Mouse (Mus musculus) left cerebral cortex, adult 11 months (tissue): ENCODE results near the gene Tmem184a.

Experiments used
- DNase-seq: peaks from one replicate; pipeline ENCODE4 v3.0.0; 2022; ENCODE audit warnings: low spot score

The Tmem184a gene

GRCm38 (mm10) chr5:139813126-139813490 is 6.6 kb downstream of the Tmem184a start:
- no peak for DNase-seq

DNA sequence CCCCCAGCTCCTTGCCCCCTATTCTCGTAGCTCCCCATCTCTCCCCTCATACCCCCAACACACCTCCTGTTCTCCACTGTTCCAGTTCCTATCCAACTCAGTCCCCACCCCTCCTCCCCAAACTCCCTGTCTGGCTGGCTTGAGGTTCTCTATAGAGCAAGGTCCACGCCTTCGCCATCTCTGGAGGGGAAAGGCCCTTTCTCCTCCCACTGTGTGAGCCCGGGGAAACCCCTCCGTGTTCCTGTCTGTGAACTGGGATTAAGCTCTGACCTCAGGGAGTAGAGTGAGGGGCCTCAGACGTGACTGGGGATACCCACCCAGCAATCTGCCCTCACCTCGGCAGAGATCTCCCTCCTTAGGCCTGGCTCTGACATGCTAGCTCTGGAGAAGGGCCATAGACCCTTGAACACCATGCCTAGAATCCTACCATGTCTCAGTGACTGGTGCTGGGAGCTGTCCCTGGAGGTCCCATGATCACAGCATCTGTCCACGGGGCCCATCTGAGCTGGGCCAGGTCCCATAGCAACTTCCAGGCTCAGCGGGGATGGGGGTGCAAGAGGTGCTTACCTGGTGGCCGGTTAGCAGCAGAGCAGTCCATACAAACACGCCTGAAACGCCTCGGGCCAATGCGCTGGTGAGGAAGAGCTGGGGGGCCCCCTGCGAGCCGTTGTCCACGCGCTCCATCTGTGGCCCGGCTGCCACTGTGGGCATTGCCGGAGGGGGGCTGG is 7.2 kb downstream of the Tmem184a start:
- DNase-seq: no peak

DNA sequence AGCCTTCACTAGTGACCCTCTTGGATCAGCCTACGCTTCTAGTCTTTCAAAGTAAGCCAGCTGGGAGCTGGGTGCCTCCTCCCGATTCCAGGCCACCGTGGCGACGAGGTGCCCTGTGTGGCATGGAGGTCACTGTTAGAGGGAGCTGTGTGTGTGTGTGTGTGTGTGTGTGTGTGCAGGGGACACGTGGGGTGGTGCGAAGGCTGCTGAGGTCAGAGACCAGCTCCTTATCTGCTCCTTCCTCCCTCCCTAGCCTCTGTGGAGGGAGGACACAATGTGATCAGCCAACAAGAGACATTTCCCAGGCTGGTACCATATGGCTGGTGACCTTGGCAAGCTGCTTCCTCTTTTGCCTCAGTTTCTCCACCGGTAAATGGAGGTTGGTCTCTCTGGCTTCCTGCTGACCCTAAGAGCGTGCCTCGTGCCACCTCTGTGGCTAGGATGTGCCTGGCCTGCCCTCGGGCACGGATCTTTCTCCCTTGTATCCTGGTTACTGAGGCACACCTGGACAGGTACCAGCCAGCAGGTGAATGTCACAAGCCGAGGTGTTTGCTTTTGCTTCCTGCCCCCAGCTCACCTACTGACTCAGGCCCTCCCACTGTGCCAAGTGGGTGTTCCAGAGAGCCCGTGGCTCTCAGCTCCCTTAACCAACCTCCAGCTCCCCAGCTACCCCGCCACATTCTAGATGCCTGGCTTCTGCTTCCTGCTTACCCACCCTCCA is 7.9 kb downstream of the Tmem184a start:
- DNase-seq: no peak

GRCm38 (mm10) chr5:139809397-139809796 is 10.3 kb downstream of the Tmem184a start:
- no peak for DNase-seq

- no peak for DNase-seq
These were observed 13.8 kb downstream of the Tmem184a start for GRCm38 (mm10) chr5:139805924-139806323.

- DNase-seq: no peak
These were observed 15.1 kb downstream of the Tmem184a start for GRCm38 (mm10) chr5:139804573-139805111.

DNA sequence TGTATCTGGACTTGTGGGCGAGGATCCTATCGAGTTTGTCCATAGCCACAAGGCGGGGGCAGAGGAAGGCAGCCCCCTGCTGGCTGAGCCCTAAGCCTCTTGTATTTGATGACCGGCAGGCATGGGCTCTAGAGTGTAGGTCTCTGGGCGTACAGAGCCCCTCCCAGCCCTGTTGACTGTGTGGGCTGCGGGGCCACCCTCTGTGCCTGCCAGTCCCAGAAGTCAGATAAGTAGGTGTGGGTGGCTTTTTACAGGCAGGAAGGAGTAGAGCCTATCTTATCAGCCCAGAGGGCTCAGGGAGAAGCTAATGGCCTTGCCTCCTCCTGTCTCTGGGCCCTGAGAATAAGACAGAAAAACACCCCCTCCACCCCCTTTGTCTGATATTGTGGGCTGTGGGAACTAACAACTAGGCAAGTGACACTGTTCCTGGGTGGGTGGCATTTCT is 15.6 kb downstream of the Tmem184a start:
- no peak for DNase-seq

- no peak for DNase-seq
These were observed 16.1 kb downstream of the Tmem184a start for GRCm38 (mm10) chr5:139803601-139804102.

GRCm38 (mm10) chr5:139803165-139803564 is 16.6 kb downstream of the Tmem184a start:
- no peak for DNase-seq

DNA sequence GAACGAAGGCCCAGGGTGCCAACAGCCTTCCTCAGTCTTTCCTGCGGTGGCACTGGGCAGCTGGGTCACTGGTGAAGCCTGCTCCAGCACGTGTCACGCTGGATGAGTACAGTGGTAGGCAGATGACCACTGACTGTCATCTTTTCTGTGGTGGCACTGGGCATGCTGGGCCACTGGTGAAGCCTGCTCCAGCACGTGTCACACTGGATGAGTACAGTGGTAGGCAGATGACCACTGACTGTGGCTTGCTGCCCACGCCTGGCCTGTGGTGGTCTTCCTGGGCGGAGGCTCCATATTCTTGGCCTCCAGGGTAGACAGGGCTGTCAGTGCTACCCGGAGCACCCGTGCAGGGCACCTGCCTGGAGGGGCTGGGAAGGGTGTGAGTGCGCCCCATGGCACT is 17.8 kb downstream of the Tmem184a start:
- no peak for DNase-seq

DNA sequence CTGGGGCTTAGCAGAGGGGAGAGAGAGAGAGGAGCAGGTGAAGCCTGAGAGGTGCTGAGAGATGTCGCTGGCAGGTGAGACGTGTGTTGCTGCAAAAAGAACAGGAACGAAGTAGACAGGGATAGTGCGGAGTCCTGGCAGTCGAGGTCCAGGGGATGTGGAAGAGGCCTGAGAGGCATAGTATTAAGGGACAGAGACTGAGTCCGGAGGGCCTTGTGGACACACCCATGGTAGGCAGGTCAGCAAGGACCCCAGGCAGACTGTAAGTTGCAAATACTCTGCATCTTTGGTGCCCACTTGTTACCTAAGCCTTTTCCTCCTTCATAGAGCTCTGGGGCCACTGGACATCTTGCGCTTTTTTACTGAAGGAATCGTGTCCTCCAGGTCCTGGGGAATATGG is 18.5 kb downstream of the Tmem184a start:
- DNase-seq: no peak

DNA sequence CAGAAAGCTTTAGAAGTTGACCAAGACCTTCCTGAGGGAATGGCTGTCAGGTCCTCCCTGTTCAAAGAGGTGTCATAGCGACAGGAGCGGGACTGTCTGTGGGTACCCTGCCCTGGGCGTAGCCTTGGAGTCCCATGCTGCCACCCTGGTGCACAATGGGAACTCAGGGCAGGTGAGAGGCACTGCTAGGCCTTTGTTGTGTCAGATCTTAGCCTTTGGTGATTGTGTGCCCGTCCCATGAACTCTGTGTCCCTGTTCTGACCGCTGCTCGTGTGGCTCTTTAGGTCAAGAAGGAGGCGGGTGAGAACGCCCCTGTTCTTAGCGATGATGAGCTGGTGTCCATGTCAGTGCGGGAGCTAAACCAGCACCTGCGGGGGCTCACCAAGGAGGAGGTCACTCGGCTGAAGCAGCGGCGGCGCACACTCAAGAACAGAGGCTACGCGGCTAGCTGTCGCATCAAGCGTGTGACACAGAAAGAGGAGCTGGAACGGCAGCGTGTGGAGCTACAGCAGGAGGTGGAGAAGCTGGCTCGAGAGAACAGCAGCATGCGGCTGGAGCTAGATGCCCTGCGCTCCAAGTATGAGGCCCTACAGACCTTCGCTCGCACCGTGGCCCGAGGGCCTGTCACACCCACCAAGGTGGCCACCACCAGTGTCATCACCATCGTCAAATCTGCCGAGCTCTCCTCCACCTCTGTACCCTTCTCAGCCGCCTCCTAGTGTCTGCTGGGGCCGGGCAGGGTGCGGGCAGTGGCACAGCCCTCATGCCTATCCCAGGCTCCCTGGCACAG is 19.7 kb downstream of the Tmem184a start:
- DNase-seq: no peak

DNA sequence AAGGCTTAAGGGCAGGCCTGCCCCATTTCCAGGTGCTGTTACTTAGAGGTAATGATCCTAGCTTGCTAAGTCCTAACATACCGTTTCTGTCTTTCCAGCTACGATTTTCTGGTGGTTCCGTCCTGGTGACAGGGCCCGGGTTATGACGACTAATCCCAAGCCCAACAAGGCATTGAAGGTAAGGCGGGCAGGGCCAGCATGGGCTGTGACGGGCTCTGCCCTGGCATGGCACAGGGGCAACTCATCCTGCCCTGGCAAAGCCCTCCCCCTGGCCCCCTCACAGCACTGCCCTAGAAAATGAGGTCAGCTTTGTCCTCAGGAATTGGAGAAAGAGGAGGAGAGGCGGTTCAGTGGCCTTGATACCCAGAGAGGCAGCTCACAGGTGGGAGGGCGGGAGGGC is 20.7 kb downstream of the Tmem184a start:
- DNase-seq: no peak

DNA sequence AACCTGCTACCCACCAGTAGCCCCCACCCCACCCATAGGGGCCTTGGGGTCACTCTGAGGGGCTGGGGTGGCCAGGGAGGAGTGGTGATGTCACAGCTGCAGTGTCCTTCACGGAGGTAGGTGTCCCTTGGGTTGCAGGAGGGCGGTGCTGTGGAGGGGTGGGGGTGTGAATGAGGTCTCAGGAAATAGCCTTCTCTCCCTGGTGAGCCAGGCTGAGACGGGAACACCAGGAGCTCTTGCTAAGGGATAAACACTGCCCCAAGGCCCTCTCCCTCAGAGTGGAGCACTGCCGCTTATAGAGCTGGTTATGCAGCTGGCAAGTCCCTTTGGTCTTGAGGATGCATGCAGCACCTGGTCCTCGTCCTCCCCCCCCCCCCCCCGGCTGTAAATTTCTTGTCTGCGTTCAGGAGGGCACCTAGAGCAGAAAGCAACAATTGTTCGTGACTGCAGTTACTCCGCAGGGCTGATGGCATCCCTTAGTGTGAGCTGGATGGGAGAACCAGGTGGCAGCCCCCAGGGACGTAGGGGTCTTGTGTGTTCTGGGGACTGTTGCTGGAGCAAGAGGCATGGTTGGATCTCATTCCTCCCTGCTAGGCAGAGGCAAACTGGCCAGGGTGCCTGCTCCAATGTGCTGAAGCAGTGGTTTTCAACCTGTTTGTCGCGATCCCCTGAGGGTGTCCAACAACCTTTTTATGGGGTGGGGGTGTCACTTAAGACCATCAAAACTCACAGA is 21.4 kb downstream of the Tmem184a start:
- no peak for DNase-seq

DNA sequence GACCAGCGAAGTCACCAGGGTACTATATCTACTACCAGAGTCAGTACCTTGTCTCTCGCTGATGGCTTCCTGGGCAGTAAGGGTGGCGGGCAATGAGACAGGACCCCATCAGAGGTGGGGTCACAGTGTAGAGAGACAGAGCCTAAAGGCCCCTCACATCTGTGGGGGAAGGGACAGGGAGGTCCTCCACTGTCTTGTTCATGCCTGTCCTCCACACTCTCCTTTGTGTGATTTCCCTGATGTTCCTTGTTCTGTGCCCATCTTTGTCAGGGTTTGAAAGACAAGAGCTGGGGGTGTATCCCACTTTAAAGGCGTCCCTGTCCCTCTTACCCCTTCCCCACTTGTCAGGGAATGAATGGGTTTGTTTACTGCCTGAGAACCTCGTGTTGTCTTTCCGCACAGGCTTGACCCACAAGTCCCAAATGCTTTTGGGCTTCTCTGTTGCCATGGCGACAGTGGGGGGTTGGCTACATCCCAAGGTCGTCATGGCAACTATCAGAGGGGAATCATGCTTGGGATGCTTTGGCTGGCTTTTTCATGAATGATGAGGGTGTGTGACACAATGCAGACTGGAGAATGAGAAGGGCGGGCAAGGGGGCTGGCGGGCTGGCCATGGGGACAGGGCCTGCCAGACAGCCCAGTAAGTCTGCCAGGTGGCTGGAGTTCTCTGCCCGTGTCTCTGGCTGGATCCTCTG is 22.1 kb downstream of the Tmem184a start:
- DNase-seq: peak; percentile 54

GRCm38 (mm10) chr5:139796900-139797299 is 22.8 kb downstream of the Tmem184a start:
- no peak for DNase-seq

DNA sequence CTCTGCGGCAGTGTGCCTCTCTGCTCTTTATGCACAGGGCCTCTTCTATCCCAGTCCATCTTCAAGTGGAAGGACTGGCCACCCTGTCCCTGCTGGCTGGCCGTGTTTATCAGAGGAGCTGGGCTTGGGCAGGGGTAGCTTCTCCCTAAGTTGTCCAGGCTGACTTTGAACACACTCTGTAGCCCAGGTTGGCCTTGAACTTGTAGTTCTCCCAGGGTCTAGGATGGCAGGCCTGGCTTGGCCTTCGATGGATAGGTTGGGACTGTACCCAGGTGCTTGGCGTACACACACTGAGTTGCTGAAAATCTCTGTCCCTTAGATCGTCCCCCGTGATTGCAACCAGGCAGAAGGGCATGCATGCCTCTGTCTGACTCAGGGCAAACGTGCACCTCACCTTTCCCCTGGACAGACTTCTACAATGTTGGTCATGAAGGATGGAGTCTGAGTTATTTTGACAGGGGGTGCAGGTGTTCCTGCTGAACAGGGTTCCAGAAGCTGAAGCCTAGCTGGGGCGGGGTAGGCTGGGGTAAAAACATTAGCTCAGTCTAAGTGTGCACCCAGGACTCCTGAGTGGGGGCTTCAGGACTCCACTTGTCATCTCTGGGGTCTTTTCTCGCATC is 23.6 kb downstream of the Tmem184a start:
- no peak for DNase-seq

GRCm38 (mm10) chr5:139794938-139795337 is 24.8 kb downstream of the Tmem184a start:
- no peak for DNase-seq

- no peak for DNase-seq
These were observed 25.6 kb downstream of the Tmem184a start for GRCm38 (mm10) chr5:139794137-139794536.

GRCm38 (mm10) chr5:139793338-139794089 is 26.2 kb downstream of the Tmem184a start:
- no peak for DNase-seq
